Mouse (Mus musculus) midbrain, embryonic 10.5 days (tissue): ENCODE data around the gene Kat14. TPM values are rescaled to one million over a fixed set of nuclear protein-coding genes. Genes with fewer than 3 reads are reported as not detected.
A peak's percentile ranks its signal among the peaks of the same experiment; 100 is the strongest.

Source experiments
- DNase-seq: peaks from one replicate; pipeline ENCODE4 v3.0.0-alpha.2; 2017; ENCODE audit warnings: low spot score
- H3K27ac ChIP-seq: fragments of 300-500 bp; sonication (generic); replicated peaks from 2 replicates; pipeline ENCODE4 v1.5.1; 2016; ENCODE audit warnings: mild to moderate bottlenecking
- H3K27me3 ChIP-seq: fragments of 300-500 bp; sonication (generic); 2 replicates; pipeline ENCODE4 v1.6.1; 2016; ENCODE audit warnings: low read depth, mild to moderate bottlenecking; ENCODE audit not compliant: poor library complexity, severe bottlenecking
- H3K36me3 ChIP-seq: fragments of 300-500 bp; sonication (generic); 2 replicates; pipeline ENCODE4 v1.6.1; 2016; ENCODE audit warnings: mild to moderate bottlenecking, moderate library complexity
- H3K4me1 ChIP-seq: fragments of 300-500 bp; sonication (generic); 2 replicates; pipeline ENCODE4 v1.6.1; 2016
- H3K4me3 ChIP-seq: fragments of 300-500 bp; sonication (generic); 2 replicates; pipeline ENCODE4 v1.5.1; 2016; ENCODE audit warnings: mild to moderate bottlenecking, moderate library complexity
- H3K9me3 ChIP-seq: fragments of 300-500 bp; sonication (generic); replicated peaks from 2 replicates; pipeline ENCODE4 v1.6.1; 2016; ENCODE audit warnings: mild to moderate bottlenecking
- WGBS: fragments of 180-500 bp; shearing (Covaris S2); methylation state at CpG from one replicate; pipeline ENCODE4 v1.1.7; 2016; 5-methylcytosine and 5-hydroxymethylcytosine counted together
- polyA plus RNA-seq: library from polyadenylated mRNA; unstranded; fragments of >200 nt; fragmentation: Nextera tagmentation; extraction: Ambion mirVana; gene quantifications from 2 replicates; pipeline ENCODE4 v1.2.1, GENCODE M21; 2016

The Kat14 gene
- polyA plus RNA-seq, 1 experiment from 2014 or later, result 60.1 TPM

GRCm38 (mm10) chr2:144343158-144343557 lies 25.6 kb upstream of the Kat14 start:
- 86% methylated on average over 4 of the region's 4 CpGs for WGBS
- no peak overlapping the region for H3K27ac ChIP-seq
- H3K4me1 ChIP-seq, result no peaks in the 10 kb centered on the region
- H3K27me3 ChIP-seq, result no peaks in the 10 kb centered on the region
- no peaks in the 10 kb centered on the region for H3K9me3 ChIP-seq
- H3K4me3 ChIP-seq, result no peak overlapping the region
- DNase-seq, result no peak
- no peaks in the 10 kb centered on the region for H3K36me3 ChIP-seq

- Histone ChIP-seq H3K36me3 (no peaks in the 10 kb centered on the region), H3K27me3 (no peaks in the 10 kb centered on the region), H3K4me3 (no peak overlapping the region), H3K4me1 (no peaks in the 10 kb centered on the region), H3K27ac (no peak overlapping the region), H3K9me3 (no peaks in the 10 kb centered on the region)
- DNase-seq, result no peak
- WGBS, result 66% methylated on average over 3 of the region's 3 CpGs
These were observed 20.3 kb upstream of the Kat14 start for GRCm38 (mm10) chr2:144348525-144348924.

GRCm38 (mm10) chr2:144352843-144353242 lies 15.9 kb upstream of the Kat14 start:
- no peaks in the 10 kb centered on the region for H3K4me1 ChIP-seq
- no peaks in the 10 kb centered on the region for H3K9me3 ChIP-seq
- 86% methylated on average over 11 of the region's 11 CpGs for WGBS
- no peak overlapping the region for H3K4me3 ChIP-seq
- H3K27ac ChIP-seq, result no peak overlapping the region
- no peaks in the 10 kb centered on the region for H3K27me3 ChIP-seq
- DNase-seq, result no peak
- no peaks in the 10 kb centered on the region for H3K36me3 ChIP-seq

- DNase-seq, result no peak
- 0% methylated on average over 43 of the region's 43 CpGs for WGBS
- peaks cover 20% of the 10 kb centered on the region for H3K4me1 ChIP-seq
- H3K27me3 ChIP-seq, result no peaks in the 10 kb centered on the region
- peaks cover 16% of the 10 kb centered on the region for H3K36me3 ChIP-seq
- H3K9me3 ChIP-seq, result no peaks in the 10 kb centered on the region
- peak overlapping the region; percentile 98 for H3K27ac ChIP-seq
- H3K4me3 ChIP-seq, result peak overlapping the region; percentile 60
These were observed 238 bp downstream of the Kat14 start for GRCm38 (mm10) chr2:144369020-144369421.

- WGBS, result 2% methylated on average over 12 of the region's 12 CpGs
- H3K4me3 ChIP-seq, result peak overlapping the region; percentile 60
- DNase-seq, result no peak
- H3K36me3 ChIP-seq, result peaks cover 21% of the 10 kb centered on the region
- peak overlapping the region; percentile 98 for H3K27ac ChIP-seq
- peaks cover 20% of the 10 kb centered on the region for H3K4me1 ChIP-seq
- no peaks in the 10 kb centered on the region for H3K27me3 ChIP-seq
- no peaks in the 10 kb centered on the region for H3K9me3 ChIP-seq
These were observed 728 bp downstream of the Kat14 start for GRCm38 (mm10) chr2:144369511-144369910.

- no peak overlapping the region for H3K27ac ChIP-seq
- no peak overlapping the region for H3K4me3 ChIP-seq
- no peaks in the 10 kb centered on the region for H3K27me3 ChIP-seq
- peaks cover 20% of the 10 kb centered on the region for H3K4me1 ChIP-seq
- peaks cover 42% of the 10 kb centered on the region for H3K36me3 ChIP-seq
- WGBS, result 92% methylated on average over 4 of the region's 4 CpGs
- H3K9me3 ChIP-seq, result no peaks in the 10 kb centered on the region
- no peak for DNase-seq
These were observed 2.8 kb downstream of the Kat14 start for GRCm38 (mm10) chr2:144371566-144371965.

- Histone ChIP-seq H3K4me3 (no peak overlapping the region), H3K4me1 (peaks cover 20% of the 10 kb centered on the region), H3K27me3 (no peaks in the 10 kb centered on the region), H3K27ac (no peak overlapping the region), H3K9me3 (no peaks in the 10 kb centered on the region), H3K36me3 (peaks cover 55% of the 10 kb centered on the region)
- DNase-seq, result no peak
- 93% methylated on average over 9 of the region's 9 CpGs for WGBS
These were observed 4.3 kb downstream of the Kat14 start for GRCm38 (mm10) chr2:144373063-144373462.

- Histone ChIP-seq H3K27ac (no peak overlapping the region), H3K27me3 (no peaks in the 10 kb centered on the region), H3K4me3 (no peak overlapping the region), H3K9me3 (no peaks in the 10 kb centered on the region), H3K36me3 (peaks cover 76% of the 10 kb centered on the region), H3K4me1 (peaks cover 8% of the 10 kb centered on the region)
- WGBS, result 90% methylated on average over 10 of the region's 10 CpGs
- no peak for DNase-seq
These were observed 6.4 kb downstream of the Kat14 start for GRCm38 (mm10) chr2:144375063-144375703.

- H3K36me3 ChIP-seq, result peaks cover 98% of the 10 kb centered on the region
- WGBS, result 93% methylated on average over 3 of the region's 3 CpGs
- DNase-seq, result no peak
These were observed 12.5 kb downstream of the Kat14 start for GRCm38 (mm10) chr2:144381293-144381692.

GRCm38 (mm10) chr2:144381741-144382140 lies 13.0 kb downstream of the Kat14 start:
- 97% methylated on average over 4 of the region's 4 CpGs for WGBS
- H3K27ac ChIP-seq, result no peak overlapping the region
- no peaks in the 10 kb centered on the region for H3K4me1 ChIP-seq
- H3K9me3 ChIP-seq, result no peaks in the 10 kb centered on the region
- H3K4me3 ChIP-seq, result no peak overlapping the region
- DNase-seq, result no peak
- H3K36me3 ChIP-seq, result peaks cover 98% of the 10 kb centered on the region
- H3K27me3 ChIP-seq, result no peaks in the 10 kb centered on the region

More at GRCm38 (mm10) chr2:144381293-144381692, 12.5 kb downstream of the Kat14 start:
- Histone ChIP-seq H3K9me3 (no peaks in the 10 kb centered on the region), H3K4me3 (no peak overlapping the region), H3K27ac (no peak overlapping the region), H3K4me1 (no peaks in the 10 kb centered on the region), H3K27me3 (no peaks in the 10 kb centered on the region)

GRCm38 (mm10) chr2:144382624-144383138 lies 13.9 kb downstream of the Kat14 start:
- WGBS, result 89% methylated on average over 7 of the region's 7 CpGs
- peaks cover 98% of the 10 kb centered on the region for H3K36me3 ChIP-seq
- no peak for DNase-seq

GRCm38 (mm10) chr2:144386296-144386695 lies 17.5 kb downstream of the Kat14 start:
- Histone ChIP-seq H3K9me3 (0 out of 2 replicates have a peak, but pooled peaks cover 2% of the 10 kb centered on the region), H3K27me3 (no peaks in the 10 kb centered on the region), H3K4me1 (no peaks in the 10 kb centered on the region), H3K36me3 (peaks cover 95% of the 10 kb centered on the region), H3K27ac (no peak overlapping the region), H3K4me3 (no peak overlapping the region)
- DNase-seq, result no peak
- 81% methylated on average over 2 of the region's 2 CpGs for WGBS

More at GRCm38 (mm10) chr2:144382624-144383138, 13.9 kb downstream of the Kat14 start:
- Histone ChIP-seq H3K27ac (no peak overlapping the region), H3K4me3 (no peak overlapping the region), H3K4me1 (no peaks in the 10 kb centered on the region), H3K27me3 (no peaks in the 10 kb centered on the region), H3K9me3 (no peaks in the 10 kb centered on the region)

- no peak for DNase-seq
- H3K27me3 ChIP-seq, result no peaks in the 10 kb centered on the region
- H3K4me3 ChIP-seq, result no peak overlapping the region
- 88% methylated on average over 3 of the region's 3 CpGs for WGBS
- no peak overlapping the region for H3K27ac ChIP-seq
- no peaks in the 10 kb centered on the region for H3K4me1 ChIP-seq
- 0 out of 2 replicates have a peak, but pooled peaks cover 2% of the 10 kb centered on the region for H3K9me3 ChIP-seq
- peaks cover 95% of the 10 kb centered on the region for H3K36me3 ChIP-seq
These were observed 19.6 kb downstream of the Kat14 start for GRCm38 (mm10) chr2:144388416-144388815.
